Mouse (Mus musculus): ENCODE data around the gene Prmt7.

The Prmt7 gene

DNA sequence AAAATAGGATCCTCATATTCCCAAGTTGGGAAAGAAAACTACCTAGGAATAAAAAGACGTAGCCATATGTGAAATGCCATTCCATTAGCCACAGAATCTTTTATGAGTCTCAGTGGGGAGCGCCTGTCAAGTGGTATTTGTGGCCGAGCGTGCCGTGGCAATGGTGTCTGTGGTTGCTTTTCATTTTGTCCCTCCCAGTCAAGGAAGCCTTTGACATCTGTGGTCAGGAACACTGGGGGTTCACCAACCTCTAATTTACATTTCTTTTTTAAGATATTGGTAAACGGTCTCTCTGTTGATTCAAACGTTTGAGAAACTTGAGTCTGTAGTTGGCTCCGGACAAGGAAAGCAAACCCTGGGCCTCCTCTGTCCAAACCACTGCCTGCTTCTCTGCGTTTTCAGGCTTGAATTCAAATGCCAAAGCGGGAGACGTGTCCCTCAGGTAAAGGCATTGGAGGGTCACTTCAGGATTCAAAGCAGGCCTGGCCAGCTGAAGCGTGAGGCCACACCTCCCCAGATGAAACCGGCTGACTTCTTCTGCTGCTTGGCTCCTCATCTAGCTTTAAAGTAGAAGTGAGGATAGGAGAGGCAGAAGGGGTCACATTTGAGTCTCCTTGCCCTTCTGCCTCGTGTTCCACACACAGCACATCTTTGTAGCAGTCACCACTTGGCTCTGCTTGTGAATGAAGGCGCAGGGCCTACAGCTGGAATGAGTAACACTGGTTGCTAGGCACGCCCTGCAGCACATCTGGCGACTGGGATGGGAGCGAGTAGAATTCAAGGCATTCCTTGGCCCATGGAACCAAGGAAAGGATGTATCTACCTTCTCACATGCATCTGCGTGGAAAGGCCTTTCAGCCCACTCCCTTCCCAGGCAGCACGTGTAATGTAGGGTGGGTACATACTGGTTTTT lies 82.0 kb downstream of the Prmt7 start:
- DNase-seq (ENCODE audit: low read depth) = no peak

DNA sequence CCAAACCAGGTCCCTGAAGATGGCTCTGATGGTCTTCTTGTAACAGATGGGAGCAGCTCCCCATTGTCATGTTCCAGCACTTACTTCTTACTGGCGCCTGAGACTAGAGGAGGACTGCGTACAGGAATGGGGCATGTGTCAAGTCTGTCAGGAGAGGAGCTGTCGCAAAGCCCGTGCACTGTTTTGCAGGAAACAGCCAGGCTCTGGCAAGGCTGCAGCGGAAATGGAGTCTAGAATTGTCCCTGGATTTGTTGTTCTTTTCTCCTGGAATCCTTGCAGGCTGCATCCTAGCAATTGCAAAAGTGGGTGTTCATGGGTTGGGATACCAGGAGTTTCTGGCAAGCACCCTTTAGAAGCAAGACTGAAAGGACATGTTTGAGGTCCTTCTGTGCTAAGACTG lies 87.5 kb downstream of the Prmt7 start:
- no peak for DNase-seq (ENCODE audit: low read depth)

GRCm38 (mm10) chr8:106298846-106299245 lies 88.1 kb downstream of the Prmt7 start:
- no peak for DNase-seq (ENCODE audit: low read depth)

DNA sequence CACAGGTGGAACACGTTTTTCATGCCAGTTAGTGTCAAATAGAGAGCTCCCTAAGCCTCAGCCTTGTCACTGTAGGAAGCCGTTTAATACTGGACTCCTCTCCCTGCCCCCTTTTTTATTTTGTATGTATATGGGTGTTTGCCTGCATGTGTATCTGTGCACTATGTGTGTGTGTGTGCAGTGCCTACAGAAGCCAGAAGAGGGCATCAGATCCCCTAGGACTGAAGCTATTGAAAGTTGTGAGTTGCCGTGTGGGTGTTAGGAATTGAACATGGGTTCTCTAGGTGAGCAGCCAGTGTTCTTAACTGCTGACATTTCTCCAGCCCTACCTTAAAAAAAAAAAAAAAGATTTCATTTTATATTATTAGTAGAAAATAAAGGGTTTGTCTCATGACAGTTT lies 89.0 kb downstream of the Prmt7 start:
- no peak for DNase-seq (ENCODE audit: low read depth)

- no peak for DNase-seq (ENCODE audit: low read depth)
Measured at GRCm38 (mm10) chr8:106300739-106301715, 90.3 kb downstream of the Prmt7 start.

Data from c-Kit-positive CD71-positive TER-119-negative erythroid progenitor cells, embryonic 14.5 days (primary cell).